Mouse (Mus musculus): ENCODE results near the gene Eml1.

Eml1 gene

GRCm38 (mm10) chr12:108430964-108431363 is 60.2 kb downstream of the Eml1 start:
- DNase-seq: no peak

- no peak for DNase-seq
These were observed 61.0 kb downstream of the Eml1 start for GRCm38 (mm10) chr12:108431714-108432113.

- no peak for DNase-seq
These were observed 61.8 kb downstream of the Eml1 start for GRCm38 (mm10) chr12:108432578-108432977.

- no peak for DNase-seq
These were observed 62.3 kb downstream of the Eml1 start for GRCm38 (mm10) chr12:108433030-108433429.

- no peak for DNase-seq
These were observed 62.7 kb downstream of the Eml1 start for GRCm38 (mm10) chr12:108433498-108433897.

GRCm38 (mm10) chr12:108435444-108436015 is 64.8 kb downstream of the Eml1 start:
- DNase-seq: no peak

- DNase-seq: no peak
These were observed 65.5 kb downstream of the Eml1 start for GRCm38 (mm10) chr12:108436029-108436923.

GRCm38 (mm10) chr12:108437446-108437845 is 66.7 kb downstream of the Eml1 start:
- no peak for DNase-seq

GRCm38 (mm10) chr12:108443271-108443670 is 72.5 kb downstream of the Eml1 start:
- DNase-seq: no peak

- DNase-seq: no peak
These were observed 73.0 kb downstream of the Eml1 start for GRCm38 (mm10) chr12:108443708-108444107.

GRCm38 (mm10) chr12:108444166-108445115 is 73.7 kb downstream of the Eml1 start:
- DNase-seq: no peak

GRCm38 (mm10) chr12:108446721-108447120 is 76.0 kb downstream of the Eml1 start:
- no peak for DNase-seq

GRCm38 (mm10) chr12:108448396-108448795 is 77.6 kb downstream of the Eml1 start:
- DNase-seq: no peak

GRCm38 (mm10) chr12:108449935-108450334 is 79.2 kb downstream of the Eml1 start:
- no peak for DNase-seq

- DNase-seq: no peak
These were observed 79.8 kb downstream of the Eml1 start for GRCm38 (mm10) chr12:108450546-108450945.

GRCm38 (mm10) chr12:108452151-108452874 is 81.6 kb downstream of the Eml1 start:
- DNase-seq: peak; percentile 13

- DNase-seq: peak; percentile 5
These were observed 82.8 kb downstream of the Eml1 start for GRCm38 (mm10) chr12:108453561-108454044.

- no peak for DNase-seq
These were observed 84.2 kb downstream of the Eml1 start for GRCm38 (mm10) chr12:108455004-108455403.

- DNase-seq: no peak
These were observed 102.1 kb downstream of the Eml1 start for GRCm38 (mm10) chr12:108472898-108473297.

GRCm38 (mm10) chr12:108474440-108474839 is 103.7 kb downstream of the Eml1 start:
- DNase-seq: no peak

GRCm38 (mm10) chr12:108478714-108479113 is 108.0 kb downstream of the Eml1 start:
- DNase-seq: no peak

GRCm38 (mm10) chr12:108480704-108481365 is 110.1 kb downstream of the Eml1 start:
- no peak for DNase-seq

Data from thymus, postnatal 14 days (tissue).